Mouse (Mus musculus) left cerebral cortex, adult 9 months (tissue): ENCODE results near the gene Gtf2f2.
A peak's percentile ranks its signal among the peaks of the same experiment; 100 is the strongest.
"Not testable (repeated sequence)": the region's sequence is repeated elsewhere in the genome, so short reads cannot be mapped to it uniquely, and the experiment has no call there.

Experiments used
- DNase-seq, 2 experiments: peaks; one replicate each; pipeline ENCODE4 v3.0.0; 2022; ENCODE audit warnings: low spot score in 2 of 2

Gtf2f2 gene

GRCm38 (mm10) chr14:75923314-75924052, 87.2 kb downstream of the Gtf2f2 start:
- DNase-seq: no peak

DNA sequence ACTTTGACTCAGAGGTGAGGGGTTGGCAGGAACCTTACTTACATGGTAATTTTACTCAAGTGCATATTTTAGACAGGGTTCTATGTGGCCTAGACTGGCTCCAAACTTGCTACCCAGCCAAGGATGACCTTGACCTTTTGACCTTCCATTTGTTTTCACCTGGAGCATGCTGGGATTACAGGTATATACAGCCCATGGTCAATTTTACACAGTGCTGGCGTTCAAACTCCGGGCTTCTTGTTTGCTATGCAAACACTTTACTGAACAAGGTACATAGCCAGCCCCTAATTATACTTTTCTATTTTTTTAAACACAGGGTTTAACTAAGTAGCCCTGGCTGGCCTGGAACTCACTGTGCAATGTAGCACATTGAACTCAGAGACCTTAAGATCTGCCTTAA, 98.0 kb downstream of the Gtf2f2 start:
- no peak for DNase-seq

DNA sequence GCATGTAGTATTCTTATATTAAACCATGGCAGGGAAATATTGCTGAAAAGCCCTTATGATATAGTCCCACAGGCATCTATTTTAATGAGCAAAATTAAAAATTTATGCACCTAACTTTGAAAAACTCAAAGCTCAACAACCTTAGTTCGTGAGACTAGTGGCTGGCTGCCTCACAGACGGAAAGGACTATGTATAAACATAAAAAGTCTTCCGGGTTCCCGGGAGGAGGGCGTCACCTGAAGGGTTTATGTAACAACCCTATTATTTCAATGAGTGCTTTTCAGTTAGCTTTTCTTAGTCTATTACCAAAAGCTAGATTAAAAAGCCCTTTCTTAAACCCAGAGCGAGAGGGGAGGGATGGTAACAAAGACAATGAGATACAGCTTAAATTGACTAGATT, 98.7 kb downstream of the Gtf2f2 start:
- DNase-seq: no peak

- no peak for DNase-seq
Observed at GRCm38 (mm10) chr14:75906931-75907330, 103.7 kb downstream of the Gtf2f2 start.

DNA sequence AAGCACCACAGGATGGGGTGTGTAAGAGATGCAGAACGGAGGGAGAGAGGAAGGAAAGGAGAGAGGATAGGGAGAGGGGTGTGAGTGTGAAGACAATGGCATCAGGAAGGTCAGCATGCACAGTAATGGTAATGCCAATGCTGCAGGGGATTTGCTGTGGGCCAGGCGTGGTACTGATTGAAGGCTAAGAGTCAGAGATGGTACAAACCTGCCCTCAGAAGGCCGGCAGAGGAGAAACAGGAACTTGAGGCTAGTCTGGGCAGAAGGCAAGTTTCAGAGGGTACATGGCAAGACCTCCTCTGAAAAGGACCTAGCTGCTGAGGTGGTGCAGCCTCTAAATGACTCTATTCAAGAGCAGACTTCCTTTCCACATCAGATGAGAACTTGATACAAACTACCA, 105.7 kb downstream of the Gtf2f2 start:
- no peak for DNase-seq

DNA sequence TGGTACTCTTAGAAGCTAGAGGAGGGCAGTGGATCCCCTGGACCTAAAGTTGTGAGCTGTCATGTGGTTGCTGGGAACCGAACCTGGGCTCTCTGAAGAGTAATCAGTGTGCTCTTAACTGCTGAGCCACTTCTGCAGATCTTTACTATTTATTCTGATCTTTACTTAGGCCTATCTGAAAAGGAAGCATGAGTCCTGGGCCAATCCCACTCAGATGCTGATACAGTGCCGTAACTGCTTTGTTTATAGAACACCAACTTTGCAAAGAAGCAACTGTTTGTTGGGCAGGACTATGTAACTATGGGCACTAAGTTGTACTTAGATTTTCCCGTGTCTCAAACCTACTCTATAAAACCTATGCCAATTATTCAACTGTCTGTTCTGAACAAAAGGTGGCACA, 107.5 kb downstream of the Gtf2f2 start:
- DNase-seq: no peak

DNA sequence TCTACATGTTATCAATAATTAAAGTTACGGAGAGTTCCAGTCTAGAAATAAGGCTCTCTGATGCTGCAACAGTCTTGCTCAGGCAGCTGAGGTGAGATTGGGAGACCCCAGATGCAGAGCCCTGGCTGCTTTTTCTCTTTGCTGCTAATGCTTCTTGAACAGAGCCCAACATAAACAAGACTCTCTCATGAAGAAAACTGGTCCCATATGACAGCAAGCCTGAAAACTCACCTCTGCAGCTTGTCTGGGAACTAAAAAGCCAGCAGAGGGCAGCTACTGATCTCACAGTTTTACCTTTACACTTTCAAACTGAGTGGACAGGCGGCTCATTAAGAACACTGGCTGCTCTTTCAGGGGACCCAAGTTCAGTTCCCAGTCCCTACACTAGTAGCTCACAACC, 108.7 kb downstream of the Gtf2f2 start:
- DNase-seq: no peak

- no peak for DNase-seq
Observed at GRCm38 (mm10) chr14:75900793-75901499, 109.7 kb downstream of the Gtf2f2 start.

DNA sequence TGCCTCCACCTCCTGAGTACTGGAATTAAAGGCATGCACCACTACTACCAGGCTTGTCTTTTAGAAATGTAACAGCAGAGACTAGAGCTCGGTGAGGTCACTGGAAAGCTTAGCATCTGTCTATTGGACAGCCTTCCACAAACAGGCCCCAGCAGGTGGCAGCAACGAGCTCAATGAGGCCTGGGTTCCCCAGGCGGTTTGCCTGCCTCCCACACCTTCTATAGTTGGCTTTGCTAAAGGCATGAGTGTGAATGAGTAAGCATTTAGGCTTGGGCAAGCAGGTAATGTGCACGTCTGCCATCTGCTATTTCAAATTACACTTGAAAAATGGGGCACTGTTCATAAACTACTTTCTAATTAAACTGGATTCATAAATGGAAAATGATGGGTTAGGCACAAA, 111.1 kb downstream of the Gtf2f2 start:
- peak; percentile 71 to 95 for DNase-seq

- peak; percentile 86 to 89 for DNase-seq
Observed at GRCm38 (mm10) chr14:75892118-75892517, 118.5 kb downstream of the Gtf2f2 start.

DNA sequence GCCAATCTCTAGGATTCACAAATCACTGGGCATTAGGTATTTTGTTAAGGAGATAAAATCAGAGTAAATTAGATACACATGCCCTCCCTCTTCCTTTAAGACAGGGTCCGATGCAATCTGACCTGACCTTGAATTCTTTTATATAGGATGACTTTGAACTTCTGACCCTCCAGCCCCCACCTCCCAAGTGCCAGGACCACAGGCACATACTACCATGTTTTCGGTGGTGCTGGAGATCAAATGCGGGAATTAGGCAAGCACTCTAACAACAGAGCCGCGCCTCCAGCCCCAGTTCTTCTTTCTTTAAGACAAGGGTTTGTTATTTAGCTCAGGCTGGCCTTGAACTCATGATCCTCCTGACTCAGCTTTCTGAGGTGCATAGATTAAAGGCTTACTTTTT, 126.8 kb downstream of the Gtf2f2 start:
- no peak for DNase-seq

DNA sequence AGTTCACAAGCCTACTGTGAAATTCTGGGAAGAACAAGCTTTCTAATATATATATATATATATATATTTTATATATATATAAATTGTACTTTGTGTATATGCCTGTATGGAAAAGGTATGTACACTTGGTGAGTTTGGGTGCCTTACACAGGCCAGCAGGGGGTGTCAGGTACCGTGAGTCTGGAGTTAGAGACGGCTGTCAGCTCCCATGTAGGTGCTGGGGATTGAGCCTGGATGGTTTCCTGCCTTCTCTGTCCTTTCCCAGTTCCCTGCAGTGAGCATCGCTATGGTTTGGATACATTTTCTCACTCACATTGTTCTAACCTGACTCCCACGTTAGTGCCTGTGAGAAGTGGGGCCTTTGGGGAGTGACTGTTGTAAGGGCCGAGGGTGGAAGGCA, 127.3 kb downstream of the Gtf2f2 start:
- DNase-seq: no peak

DNA sequence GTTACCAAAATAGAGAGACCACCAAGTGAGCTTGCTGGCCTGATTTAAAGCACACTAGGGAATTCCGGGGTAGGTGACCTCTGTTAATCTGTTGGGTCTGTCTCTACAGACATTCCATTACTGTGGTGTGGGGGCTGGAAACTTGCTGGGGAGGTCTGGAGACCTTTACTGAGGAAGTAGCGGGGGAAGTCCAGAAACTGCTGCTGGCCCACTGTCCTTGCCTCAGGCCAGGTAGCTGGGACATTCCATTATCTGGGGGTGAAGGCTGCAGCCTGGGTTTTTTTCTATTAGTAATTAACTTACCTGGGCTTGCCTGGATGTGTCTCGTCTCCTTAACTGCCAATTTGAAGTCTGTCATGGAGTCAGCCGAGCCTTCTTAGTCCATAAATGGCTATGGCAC, 128.8 kb downstream of the Gtf2f2 start:
- no peak for DNase-seq

- DNase-seq: no peak
Observed at GRCm38 (mm10) chr14:75878980-75879379, 131.7 kb downstream of the Gtf2f2 start.

DNA sequence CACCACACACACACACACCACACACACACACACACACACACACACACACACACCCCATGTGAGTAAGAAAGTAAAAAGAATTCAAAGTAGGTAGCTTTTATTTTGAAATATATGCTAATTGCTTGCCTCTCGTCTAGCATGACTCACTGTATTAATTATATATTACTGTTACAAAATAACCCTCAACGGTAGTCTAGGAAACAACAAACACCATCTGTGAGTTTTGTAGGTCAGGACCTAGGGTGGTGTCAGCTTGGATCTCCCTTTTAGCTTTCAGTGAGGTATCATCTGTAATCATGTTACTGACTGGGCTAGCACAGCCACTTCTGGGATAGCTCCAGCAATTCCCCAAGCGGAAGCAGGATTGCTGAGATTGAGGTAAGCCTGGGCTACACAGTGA, 133.4 kb downstream of the Gtf2f2 start:
- no peak for DNase-seq

DNA sequence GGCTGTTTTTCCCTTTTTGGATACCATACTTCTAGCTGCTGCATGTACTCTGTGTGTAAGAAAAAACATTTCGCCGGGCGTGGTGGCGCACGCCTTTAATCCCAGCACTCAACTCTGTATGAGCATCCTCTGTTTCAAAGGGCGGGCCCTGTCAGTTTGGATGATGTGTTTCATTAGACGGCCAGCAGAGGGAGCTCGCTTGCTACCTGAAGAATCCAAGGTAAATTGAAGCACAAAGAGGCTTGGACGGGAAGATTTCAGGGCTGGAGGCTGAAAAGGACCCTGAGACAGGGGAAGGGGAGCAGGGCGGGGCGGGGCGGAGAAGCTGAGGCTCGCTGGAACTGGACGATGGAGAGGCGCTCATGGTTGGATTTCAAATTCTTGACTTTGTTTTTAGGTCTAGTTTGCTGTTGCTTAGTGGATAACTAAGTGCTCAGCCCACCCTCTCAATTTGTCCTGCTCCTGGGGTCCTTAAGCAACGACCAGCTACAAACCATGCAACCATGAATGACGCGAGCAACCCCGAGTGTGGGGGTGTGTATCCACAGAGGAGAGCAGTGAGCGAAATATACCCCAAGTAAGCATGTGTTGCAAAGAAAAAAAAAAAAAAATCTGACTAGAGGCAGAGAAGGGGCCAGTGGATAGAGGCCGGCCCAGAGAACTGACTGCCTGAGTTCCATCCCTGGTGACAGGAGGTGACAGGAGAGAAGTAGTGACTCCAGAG, 134.2 kb downstream of the Gtf2f2 start:
- peak; percentile 61 to 92 for DNase-seq

- DNase-seq: no peak
Observed at GRCm38 (mm10) chr14:75873612-75874011, 137.1 kb downstream of the Gtf2f2 start.

DNA sequence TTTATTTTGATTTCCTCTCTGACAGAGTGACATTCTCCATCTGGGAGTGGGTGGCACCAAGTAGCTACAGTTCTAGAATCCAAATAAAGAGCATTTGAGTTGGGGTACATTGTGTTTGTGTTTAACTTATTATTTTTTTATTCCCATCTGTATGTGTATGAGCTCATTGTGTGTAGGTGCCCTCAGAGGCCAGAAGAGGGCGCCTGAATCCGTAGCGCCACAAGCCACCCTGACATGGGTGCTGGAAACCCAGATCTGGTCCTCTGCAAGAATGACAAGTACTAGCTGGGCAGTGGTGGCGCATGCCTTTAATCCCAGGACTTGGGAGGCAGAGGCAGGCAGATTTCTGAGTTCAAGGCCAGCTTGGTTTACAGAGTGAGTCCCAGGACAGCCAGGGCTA, 138.9 kb downstream of the Gtf2f2 start:
- no peak for DNase-seq

- no peak for DNase-seq
Observed at GRCm38 (mm10) chr14:75871111-75871510, 139.6 kb downstream of the Gtf2f2 start.

- peak in 1 of 2 experiments; percentile 68 for DNase-seq
Observed at GRCm38 (mm10) chr14:75870631-75871030, 140.0 kb downstream of the Gtf2f2 start.

GRCm38 (mm10) chr14:75869769-75870363, 140.8 kb downstream of the Gtf2f2 start:
- DNase-seq: no peak

DNA sequence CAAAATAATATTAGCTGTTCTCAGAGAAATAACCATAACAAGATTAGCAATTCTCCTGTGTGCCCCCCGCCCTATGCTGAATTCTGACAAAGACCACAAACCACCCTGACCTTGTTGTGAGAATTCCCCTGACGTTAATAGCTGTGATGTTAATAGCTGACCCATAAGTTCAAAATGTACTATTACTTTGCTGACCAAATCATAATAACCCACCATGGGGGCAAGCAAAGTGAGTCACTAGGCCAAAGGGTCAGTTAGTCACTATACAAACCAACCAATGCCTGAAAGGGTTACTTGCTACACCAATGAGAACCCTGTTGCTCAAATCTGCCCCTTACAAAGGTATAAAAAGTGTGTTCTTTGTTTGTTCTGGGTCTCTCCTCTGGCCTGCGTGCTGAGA, 142.6 kb downstream of the Gtf2f2 start:
- not testable (repeated sequence) for DNase-seq
